Mouse (Mus musculus) midbrain, embryonic 14.5 days (tissue): ENCODE data around the gene Ctbp1. TPM values are rescaled to one million over a fixed set of nuclear protein-coding genes. Genes with fewer than 3 reads are reported as not detected.
A peak's percentile ranks its signal among the peaks of the same experiment; 100 is the strongest.

Experiments
- ATAC-seq: fragments of 200-750 bp; cut with Nextera tagmentation; 2 replicates; pipeline ENCODE4 v1.8.0; 2017; ENCODE audit warnings: moderate number of reproducible peaks, moderate library complexity; ENCODE audit not compliant: low FRiP score, low TSS enrichment
- DNase-seq: peaks from one replicate; pipeline ENCODE4 v3.0.0-alpha.2; 2015
- H3K27ac ChIP-seq: fragments of 300-500 bp; sonication (generic); replicated peaks from 2 replicates; pipeline ENCODE4 v1.5.1; 2014; ENCODE audit warnings: mild to moderate bottlenecking, low read depth, low read length, moderate library complexity
- H3K27me3 ChIP-seq: fragments of 300-500 bp; sonication (generic); 2 replicates; pipeline ENCODE4 v1.6.1; 2014; ENCODE audit warnings: low read length, control low read depth, mixed read lengths; ENCODE audit not compliant: control insufficient read depth, insufficient read depth
- H3K36me3 ChIP-seq: fragments of 300-500 bp; sonication (generic); 2 replicates; pipeline ENCODE4 v1.6.1; 2014; ENCODE audit warnings: low read length, control low read depth; ENCODE audit not compliant: control insufficient read depth, insufficient read depth
- H3K4me1 ChIP-seq: fragments of 300-500 bp; sonication (generic); 2 replicates; pipeline ENCODE4 v1.6.1; 2014; ENCODE audit warnings: mild to moderate bottlenecking, antibody characterized with exemption, low read length, control low read depth; ENCODE audit not compliant: control insufficient read depth, insufficient read depth
- H3K4me2 ChIP-seq: fragments of 300-500 bp; sonication (generic); 2 replicates; pipeline ENCODE4 v1.6.1; 2014; ENCODE audit warnings: mild to moderate bottlenecking, low read length, moderate library complexity
- H3K4me3 ChIP-seq: fragments of 300-500 bp; sonication (generic); replicated peaks from 2 replicates; pipeline ENCODE4 v1.5.1; 2014; ENCODE audit warnings: low read depth, low read length
- H3K9ac ChIP-seq: fragments of 300-500 bp; sonication (generic); replicated peaks from 2 replicates; pipeline ENCODE4 v1.6.1; 2014; ENCODE audit warnings: mild to moderate bottlenecking, low read length, moderate library complexity
- H3K9me3 ChIP-seq: fragments of 300-500 bp; sonication (generic); 2 replicates; pipeline ENCODE4 v1.6.1; 2016; ENCODE audit warnings: low read length, control low read depth, mixed read lengths; ENCODE audit not compliant: control insufficient read depth
- WGBS: fragments of 180-500 bp; shearing (Covaris S2); extraction: QIAGEN DNeasy Blood & Tissue Kit; methylation state at CpG from one replicate; pipeline ENCODE4 v1.1.7; 2014; 5-methylcytosine and 5-hydroxymethylcytosine counted together
- polyA plus RNA-seq: library from polyadenylated mRNA; unstranded; fragments of >200 nt; fragmentation: Nextera tagmentation; extraction: Ambion mirVana; gene quantifications from 2 replicates; pipeline ENCODE4 v1.2.1, GENCODE M21; 2014

Gene Ctbp1
- polyA plus RNA-seq = 578 and 581 TPM in 2 replicates

GRCm38 (mm10) chr5:33274953-33275454 is at the start of gene Ctbp1:
Gene Ctbp1, minus strand, starts transcription at chr5:33274994.
- peaks cover 10% of the 10 kb centered on the region for H3K36me3 ChIP-seq
- H3K4me1 ChIP-seq = peaks cover 34% of the 10 kb centered on the region
- DNase-seq = peak; percentile 98
- no peaks in the 10 kb centered on the region for H3K27me3 ChIP-seq
- H3K27ac ChIP-seq = peak within 1 kb of the TSS; percentile 99
- H3K9me3 ChIP-seq = no peaks in the 10 kb centered on the region
- H3K4me2 ChIP-seq = peak within 1 kb of the TSS; percentile 89
- WGBS = 1% methylated on average over 57 of the region's 57 CpGs
- peak within 1 kb of the TSS; percentile 96 for H3K9ac ChIP-seq
- ATAC-seq = peak; percentile 91
- H3K4me3 ChIP-seq = peak within 1 kb of the TSS; percentile 91

GRCm38 (mm10) chr5:33324491-33324890 is 49.7 kb upstream of the Ctbp1 start:
- ATAC-seq (no peak), DNase-seq (no peak)
- H3K4me3 ChIP-seq = no peak overlapping the region
- WGBS = 48% methylated on average over 2 of the region's 2 CpGs
- H3K9me3 ChIP-seq = no peaks in the 10 kb centered on the region
- no peaks in the 10 kb centered on the region for H3K4me1 ChIP-seq
- no peaks in the 10 kb centered on the region for H3K27me3 ChIP-seq
- H3K4me2 ChIP-seq = no peak overlapping the region
- H3K36me3 ChIP-seq = no peaks in the 10 kb centered on the region
- H3K27ac ChIP-seq = no peak overlapping the region
- H3K9ac ChIP-seq = no peak overlapping the region

GRCm38 (mm10) chr5:33312192-33312591 is 37.4 kb upstream of the Ctbp1 start:
- Histone ChIP-seq H3K4me2 (no peak overlapping the region), H3K27ac (no peak overlapping the region), H3K27me3 (no peaks in the 10 kb centered on the region), H3K9me3 (no peaks in the 10 kb centered on the region), H3K36me3 (no peaks in the 10 kb centered on the region), H3K4me1 (no peaks in the 10 kb centered on the region), H3K4me3 (no peak overlapping the region), H3K9ac (no peak overlapping the region)
- WGBS = 71% methylated on average over 7 of the region's 7 CpGs
- DNase-seq = no peak
- ATAC-seq = no peak

- Histone ChIP-seq H3K27ac (no peak overlapping the region), H3K9me3 (no peaks in the 10 kb centered on the region)
- no peak for ATAC-seq
Measured at GRCm38 (mm10) chr5:33310704-33311462, 36.1 kb upstream of the Ctbp1 start.

GRCm38 (mm10) chr5:33301801-33302200 is 27.0 kb upstream of the Ctbp1 start:
- H3K4me3 ChIP-seq = no peak overlapping the region
- WGBS = 87% methylated on average over 2 of the region's 2 CpGs
- no peaks in the 10 kb centered on the region for H3K4me1 ChIP-seq
- no peak overlapping the region for H3K27ac ChIP-seq
- H3K9ac ChIP-seq = no peak overlapping the region
- no peak for ATAC-seq
- no peaks in the 10 kb centered on the region for H3K36me3 ChIP-seq
- H3K4me2 ChIP-seq = no peak overlapping the region
- H3K27me3 ChIP-seq = no peaks in the 10 kb centered on the region
- DNase-seq = no peak
- H3K9me3 ChIP-seq = no peaks in the 10 kb centered on the region

More at GRCm38 (mm10) chr5:33310704-33311462, 36.1 kb upstream of the Ctbp1 start:
- H3K36me3 ChIP-seq = no peaks in the 10 kb centered on the region
- H3K4me1 ChIP-seq = no peaks in the 10 kb centered on the region
- no peak overlapping the region for H3K9ac ChIP-seq
- H3K4me3 ChIP-seq = no peak overlapping the region
- DNase-seq = no peak
- WGBS = 55% methylated on average over 3 of the region's 3 CpGs
- no peak overlapping the region for H3K4me2 ChIP-seq
- no peaks in the 10 kb centered on the region for H3K27me3 ChIP-seq

GRCm38 (mm10) chr5:33297164-33297563 is 22.4 kb upstream of the Ctbp1 start:
- Histone ChIP-seq H3K27me3 (no peaks in the 10 kb centered on the region), H3K36me3 (no peaks in the 10 kb centered on the region), H3K4me3 (no peak overlapping the region), H3K9ac (no peak overlapping the region), H3K9me3 (no peaks in the 10 kb centered on the region), H3K4me2 (no peak overlapping the region), H3K27ac (no peak overlapping the region), H3K4me1 (no peaks in the 10 kb centered on the region)
- 71% methylated on average over 6 of the region's 6 CpGs for WGBS
- no peak for DNase-seq
- ATAC-seq = no peak

GRCm38 (mm10) chr5:33293796-33294430 is 19.1 kb upstream of the Ctbp1 start:
- 44% methylated on average over 16 of the region's 16 CpGs for WGBS
- Histone ChIP-seq H3K9me3 (no peaks in the 10 kb centered on the region), H3K4me3 (no peak overlapping the region), H3K36me3 (no peaks in the 10 kb centered on the region), H3K9ac (no peak overlapping the region), H3K4me2 (no peak overlapping the region; the same call in 1 of the 2 replicates), H3K27ac (peak overlapping the region; percentile 20; the same call in 1 of the 2 replicates), H3K27me3 (no peaks in the 10 kb centered on the region), H3K4me1 (no peaks in the 10 kb centered on the region; the same call in 1 of the 2 replicates)
- DNase-seq = peak; percentile 62
- no peak for ATAC-seq

- 70% methylated on average over 7 of the region's 7 CpGs for WGBS
- no peak for DNase-seq
- ATAC-seq = no peak
- H3K4me2 ChIP-seq = no peak overlapping the region
- H3K27me3 ChIP-seq = no peaks in the 10 kb centered on the region
- H3K36me3 ChIP-seq = no peaks in the 10 kb centered on the region
- H3K9me3 ChIP-seq = no peaks in the 10 kb centered on the region
- H3K27ac ChIP-seq = no peak overlapping the region
- H3K4me3 ChIP-seq = no peak overlapping the region
- no peak overlapping the region for H3K9ac ChIP-seq
- 0 out of 2 replicates have a peak, but pooled peaks cover 3% of the 10 kb centered on the region for H3K4me1 ChIP-seq
Measured at GRCm38 (mm10) chr5:33283951-33284350, 9.2 kb upstream of the Ctbp1 start.
